Mouse (Mus musculus) naive thymus-derived CD4-positive, alpha-beta T cell, adult 2 months (primary cell): ENCODE results near the gene Olfr1167.
"Not testable (repeated sequence)": the region's sequence is repeated elsewhere in the genome, so short reads cannot be mapped to it uniquely, and the experiment has no call there.

Experiments
- DNase-seq: peaks from one replicate; pipeline ENCODE4 v3.0.0-alpha.2; 2011; ENCODE audit warnings: low read depth

The Olfr1167 gene

GRCm38 (mm10) chr2:88155093-88155492 is at the start of gene Olfr1167:
TSS of gene Olfr1167 (minus strand) at chr2:88155193.
- DNase-seq: not testable (repeated sequence)

GRCm38 (mm10) chr2:88181580-88181979 is 26.6 kb upstream of the Olfr1167 start, which contains the start of gene Olfr1168:
TSS of gene Olfr1168 (plus strand) at chr2:88181880.
- DNase-seq: no peak

GRCm38 (mm10) chr2:88128172-88128571 is 26.8 kb downstream of the Olfr1167 start, which contains the start of gene Olfr1166:
TSS of gene Olfr1166 (minus strand) at chr2:88128272.
- no peak for DNase-seq
